Mouse (Mus musculus): ENCODE measurements around the gene Palld.

DNA sequence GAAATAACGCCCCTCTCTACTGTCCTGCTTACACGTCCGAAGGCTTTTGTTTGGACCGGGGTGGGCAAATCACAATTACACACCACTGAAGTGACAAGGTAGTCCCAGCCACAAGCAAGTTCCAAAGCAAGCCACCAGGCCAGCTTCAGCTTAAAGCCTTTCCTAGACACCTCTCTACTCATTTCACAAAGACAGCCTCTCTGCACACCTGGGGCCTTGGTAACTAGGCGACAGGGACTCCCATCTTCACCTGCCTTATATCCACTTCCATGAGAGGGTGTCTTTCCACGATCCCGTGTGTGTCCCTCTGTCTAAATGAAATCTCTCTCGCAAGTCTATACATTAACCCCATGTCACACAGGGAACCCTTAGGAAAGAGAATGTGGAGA, 142.3 kb downstream of the Palld start:
- TF ChIP-seq GATA1 (IDR thresholded peaks at IDR 0.05; ENCODE audit: low read length) (no peak), TAL1 (IDR thresholded peaks at IDR 0.05; ENCODE audit: low read length) (no peak)
